Mouse (Mus musculus) neural tube, embryonic 14.5 days (tissue): Measurements from ENCODE around the gene Mroh7. TPM values are rescaled to one million over a fixed set of nuclear protein-coding genes. Genes with fewer than 3 reads are reported as not detected.
"Not testable (repeated sequence)": the region's sequence is repeated elsewhere in the genome, so short reads cannot be mapped to it uniquely, and the experiment has no call there.

ENCODE experiments used
- ATAC-seq: fragments of 200-750 bp; cut with Nextera tagmentation; 2 replicates; pipeline ENCODE4 v1.8.0; 2017; ENCODE audit warnings: low read depth, mild to moderate bottlenecking, moderate TSS enrichment, moderate library complexity
- H3K27ac ChIP-seq: fragments of 300-500 bp; sonication (generic); 2 replicates; pipeline ENCODE4 v1.5.1; 2014; ENCODE audit warnings: low read depth, mild to moderate bottlenecking, control low read depth, low read length, moderate library complexity, mixed read lengths
- H3K27me3 ChIP-seq: fragments of 300-500 bp; sonication (generic); 2 replicates; pipeline ENCODE4 v1.6.1; 2014; ENCODE audit warnings: low read length; ENCODE audit not compliant: control insufficient read depth, insufficient read depth
- H3K36me3 ChIP-seq: fragments of 300-500 bp; sonication (generic); 2 replicates; pipeline ENCODE4 v1.6.1; 2014; ENCODE audit warnings: low read length, mixed read lengths; ENCODE audit not compliant: control insufficient read depth, insufficient read depth
- H3K4me1 ChIP-seq: fragments of 300-500 bp; sonication (generic); 2 replicates; pipeline ENCODE4 v1.6.1; 2014; ENCODE audit warnings: low read length; ENCODE audit not compliant: control insufficient read depth, insufficient read depth
- H3K4me2 ChIP-seq: fragments of 300-500 bp; sonication (generic); 2 replicates; pipeline ENCODE4 v1.6.1; 2014; ENCODE audit warnings: mild to moderate bottlenecking, low read depth, low read length, control low read depth
- H3K4me3 ChIP-seq: fragments of 300-500 bp; sonication (generic); 2 replicates; pipeline ENCODE4 v1.5.1; 2014; ENCODE audit warnings: low read depth, low read length, control low read depth, mixed read lengths
- H3K9ac ChIP-seq: fragments of 300-500 bp; sonication (generic); replicated peaks from 2 replicates; pipeline ENCODE4 v1.6.1; 2014; ENCODE audit warnings: low read depth, mild to moderate bottlenecking, control low read depth, low read length, mixed read lengths
- H3K9me3 ChIP-seq: fragments of 300-500 bp; sonication (generic); 2 replicates; pipeline ENCODE4 v1.6.1; 2016; ENCODE audit warnings: low read length; ENCODE audit not compliant: control insufficient read depth
- WGBS: fragments of 180-500 bp; shearing (Covaris S2); extraction: QIAGEN DNeasy Blood & Tissue Kit; methylation state at CpG from one replicate; pipeline ENCODE4 v1.1.7; 2014; 5-methylcytosine and 5-hydroxymethylcytosine counted together
- polyA plus RNA-seq: library from polyadenylated mRNA; unstranded; fragments of >200 nt; fragmentation: Nextera tagmentation; extraction: Ambion mirVana; gene quantifications from 2 replicates; pipeline ENCODE4 v1.2.1, GENCODE M21; 2014

Mroh7 gene
- polyA plus RNA-seq, result 1.1 and 1.4 TPM in 2 replicates

- ATAC-seq, result no peak
- Histone ChIP-seq H3K36me3 (no peaks in the 10 kb centered on the region), H3K9ac (no peak within 1 kb of the TSS), H3K27ac (no peak within 1 kb of the TSS), H3K9me3 (no peaks in the 10 kb centered on the region), H3K4me1 (no peaks in the 10 kb centered on the region), H3K4me3 (no peak within 1 kb of the TSS), H3K4me2 (no peak within 1 kb of the TSS), H3K27me3 (no peaks in the 10 kb centered on the region)
- 90% methylated on average over 7 of the region's 7 CpGs for WGBS
These were observed at the start of gene Mroh7 for GRCm38 (mm10) chr4:106730814-106731213. Gene Mroh7, minus strand, starts transcription at chr4:106730925.

GRCm38 (mm10) chr4:106780045-106780444, 49.3 kb upstream of the Mroh7 start:
- Histone ChIP-seq H3K4me3 (no peak overlapping the region), H3K36me3 (no peaks in the 10 kb centered on the region), H3K27me3 (no peaks in the 10 kb centered on the region), H3K4me1 (peaks cover 5% of the 10 kb centered on the region), H3K9me3 (no peaks in the 10 kb centered on the region), H3K4me2 (no peak overlapping the region), H3K9ac (no peak overlapping the region), H3K27ac (no peak overlapping the region)
- ATAC-seq, result peak; percentile 78
- 6% methylated on average over 3 of the region's 3 CpGs for WGBS

- H3K27me3 ChIP-seq, result no peaks in the 10 kb centered on the region
- 44% methylated on average over 5 of the region's 5 CpGs for WGBS
- H3K4me3 ChIP-seq, result no peak overlapping the region
- no peak overlapping the region for H3K4me2 ChIP-seq
- no peak overlapping the region for H3K9ac ChIP-seq
- H3K36me3 ChIP-seq, result no peaks in the 10 kb centered on the region
- peak overlapping the region; percentile 52 for H3K27ac ChIP-seq
- peaks cover 5% of the 10 kb centered on the region for H3K4me1 ChIP-seq
- ATAC-seq, result peak; percentile 84
- H3K9me3 ChIP-seq, result no peaks in the 10 kb centered on the region
These were observed 47.5 kb upstream of the Mroh7 start for GRCm38 (mm10) chr4:106778116-106778788.

GRCm38 (mm10) chr4:106776998-106777397, 46.3 kb upstream of the Mroh7 start:
- H3K36me3 ChIP-seq, result no peaks in the 10 kb centered on the region
- H3K4me1 ChIP-seq, result peaks cover 5% of the 10 kb centered on the region
- WGBS, result 24% methylated on average over 3 of the region's 3 CpGs
- H3K9me3 ChIP-seq, result no peaks in the 10 kb centered on the region
- ATAC-seq, result peak; percentile 77
- H3K27ac ChIP-seq, result 0 out of 2 replicates have a peak overlapping the region, but pooled peaks have one; percentile 50
- no peak overlapping the region for H3K4me3 ChIP-seq
- H3K9ac ChIP-seq, result no peak overlapping the region
- H3K4me2 ChIP-seq, result no peak overlapping the region
- no peaks in the 10 kb centered on the region for H3K27me3 ChIP-seq

- WGBS, result 89% methylated on average over 6 of the region's 6 CpGs
- H3K27ac ChIP-seq, H3K4me2 ChIP-seq, H3K4me1 ChIP-seq, H3K4me3 ChIP-seq, H3K27me3 ChIP-seq, ATAC-seq, H3K9ac ChIP-seq, H3K9me3 ChIP-seq, H3K36me3 ChIP-seq: not testable (repeated sequence)
These were observed 45.0 kb upstream of the Mroh7 start for GRCm38 (mm10) chr4:106775767-106776166.

GRCm38 (mm10) chr4:106772558-106772957, 41.8 kb upstream of the Mroh7 start:
- no peak for ATAC-seq
- Histone ChIP-seq H3K4me2 (no peak overlapping the region), H3K27me3 (no peaks in the 10 kb centered on the region), H3K4me3 (no peak overlapping the region), H3K36me3 (no peaks in the 10 kb centered on the region), H3K4me1 (peaks cover 5% of the 10 kb centered on the region), H3K9me3 (no peaks in the 10 kb centered on the region), H3K27ac (no peak overlapping the region), H3K9ac (no peak overlapping the region)
- WGBS, result 94% methylated on average over 1 of the region's 1 CpGs

GRCm38 (mm10) chr4:106769306-106769705, 38.6 kb upstream of the Mroh7 start:
- no peaks in the 10 kb centered on the region for H3K4me1 ChIP-seq
- no peak overlapping the region for H3K4me2 ChIP-seq
- 90% methylated on average over 2 of the region's 2 CpGs for WGBS
- H3K4me3 ChIP-seq, result no peak overlapping the region
- ATAC-seq, result no peak
- no peak overlapping the region for H3K9ac ChIP-seq
- H3K36me3 ChIP-seq, result no peaks in the 10 kb centered on the region
- no peaks in the 10 kb centered on the region for H3K9me3 ChIP-seq
- H3K27me3 ChIP-seq, result no peaks in the 10 kb centered on the region
- no peak overlapping the region for H3K27ac ChIP-seq

- Histone ChIP-seq H3K4me2 (no peak overlapping the region), H3K4me3 (no peak overlapping the region), H3K4me1 (no peaks in the 10 kb centered on the region), H3K9ac (no peak overlapping the region), H3K9me3 (no peaks in the 10 kb centered on the region), H3K27me3 (no peaks in the 10 kb centered on the region), H3K36me3 (no peaks in the 10 kb centered on the region), H3K27ac (no peak overlapping the region)
- 73% methylated on average over 7 of the region's 7 CpGs for WGBS
- no peak for ATAC-seq
These were observed 33.4 kb upstream of the Mroh7 start for GRCm38 (mm10) chr4:106764166-106764565.

GRCm38 (mm10) chr4:106751726-106752125, 21.0 kb upstream of the Mroh7 start:
- H3K27ac ChIP-seq, result no peak overlapping the region
- H3K27me3 ChIP-seq, result no peaks in the 10 kb centered on the region
- WGBS, result 95% methylated on average over 6 of the region's 6 CpGs

More at GRCm38 (mm10) chr4:106751726-106752125, 21.0 kb upstream of the Mroh7 start:
- Histone ChIP-seq H3K4me1 (0 out of 2 replicates have a peak, but pooled peaks cover 5% of the 10 kb centered on the region), H3K9ac (no peak overlapping the region), H3K36me3 (no peaks in the 10 kb centered on the region), H3K9me3 (no peaks in the 10 kb centered on the region), H3K4me2 (no peak overlapping the region), H3K4me3 (no peak overlapping the region)
- ATAC-seq, result no peak
